Mouse (Mus musculus) megakaryocyte, embryonic 14.5 days (primary cell): ENCODE measurements around the gene Crispld2.

ENCODE experiments used
- FLI1 ChIP-seq: IDR thresholded peaks from 2 replicates; pipeline ENCODE4 v1.6.1; 2012; ENCODE audit warnings: low read length, inconsistent platforms, mixed read lengths
- GATA1 ChIP-seq: IDR thresholded peaks from 3 replicates; pipeline ENCODE4 v1.6.1; 2012; ENCODE audit warnings: mixed read lengths, low read length, inconsistent platforms, borderline replicate concordance

DNA sequence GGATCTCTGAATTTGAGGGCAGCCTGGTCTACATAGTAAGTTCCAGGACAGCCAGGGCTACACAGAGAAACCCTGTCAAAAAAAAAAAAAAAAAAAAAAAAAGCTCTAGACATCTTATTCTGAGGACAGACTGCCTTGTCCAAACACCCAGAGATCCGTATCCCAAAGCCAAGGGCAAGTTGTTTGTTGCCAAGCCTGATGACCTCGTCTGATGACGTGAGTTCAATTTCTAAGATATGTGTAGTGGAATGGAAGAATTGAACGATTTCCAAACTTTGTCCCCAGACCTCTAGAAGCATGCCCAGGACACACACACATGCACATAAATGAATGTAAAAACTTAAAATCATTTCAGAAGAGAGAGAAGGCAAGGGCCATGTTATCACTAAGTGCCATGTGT is 74.0 kb downstream of the Crispld2 start:
- TF ChIP-seq GATA1 = no peak
- TF ChIP-seq FLI1 = no peak
